Mouse (Mus musculus) spleen, adult 2 months (tissue): ENCODE data around the gene Notum.

ENCODE experiments used
- CTCF ChIP-seq: fragments of 200-500 bp; IDR thresholded peaks from 2 replicates; pipeline ENCODE4 v1.5.1; 2011; ENCODE audit warnings: mild to moderate bottlenecking, inconsistent platforms; ENCODE audit not compliant: insufficient read depth, insufficient read length, insufficient replicate concordance; ENCODE audit errors: extremely low read depth
- POLR2A ChIP-seq: fragments of 200-500 bp; IDR thresholded peaks from 2 replicates; pipeline ENCODE4 v1.6.1; 2011; ENCODE audit warnings: low read depth, low read length, inconsistent platforms

DNA sequence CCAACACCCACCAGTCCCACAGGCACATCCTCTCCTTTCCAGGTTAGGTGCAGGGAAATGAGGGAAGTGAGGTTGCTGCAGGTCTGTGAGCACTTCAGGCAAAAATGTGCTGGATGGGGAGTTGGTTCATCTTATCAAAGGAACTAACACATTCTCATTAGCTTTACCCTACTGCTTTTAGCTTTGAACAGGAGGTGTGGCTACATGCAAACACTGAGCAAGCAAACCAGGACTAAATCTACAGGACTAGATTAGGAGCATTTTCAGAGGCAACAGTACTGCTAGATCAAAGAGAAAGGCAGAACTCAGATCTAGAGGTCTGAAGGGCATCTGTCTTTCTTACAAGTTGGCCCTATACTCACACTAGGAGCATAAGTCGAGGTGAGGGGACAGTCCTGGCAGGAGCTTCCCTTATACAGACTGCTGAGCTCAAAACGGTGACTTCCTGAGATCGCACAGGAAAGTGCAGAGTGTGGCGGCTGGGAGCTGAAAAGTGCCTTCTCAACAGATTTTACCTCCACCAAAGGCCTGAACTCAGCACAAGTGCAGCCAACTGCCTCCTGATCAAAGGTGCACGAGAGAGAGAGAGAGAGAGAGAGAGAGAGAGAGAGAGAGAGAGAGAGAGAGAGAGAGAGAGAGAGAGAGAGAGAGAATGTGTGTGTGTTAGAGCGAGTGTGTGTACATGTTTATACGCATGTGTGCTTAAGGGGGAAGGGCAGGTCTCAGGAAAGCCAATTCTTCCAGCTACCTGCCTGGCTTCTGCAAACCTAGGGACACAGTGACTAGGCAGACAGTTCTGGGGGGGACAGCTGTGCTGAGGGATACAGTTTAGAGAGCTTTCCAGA is 29.9 kb downstream of the Notum start:
- no peak for TF ChIP-seq CTCF
- TF ChIP-seq POLR2A = no peak
